Mouse (Mus musculus): Measurements from ENCODE around the gene Tsen2.

GRCm38 (mm10) chr6:115591692-115592359 is 47.4 kb downstream of the Tsen2 start:
- no peak for TF ChIP-seq CTCF (IDR thresholded peaks at IDR 0.05; ENCODE audit: insufficient read depth, low read length)
- no peak for TF ChIP-seq POLR2A (IDR thresholded peaks at IDR 0.05; ENCODE audit: borderline replicate concordance, extremely low read depth, low read depth, low read length)

Measured in lung, adult 2 months (tissue).